Comparison of ENCODE assay signal across 8 mouse cellular contexts in genomic region chr11:59505351-59505838, GRCm38 (mm10). TPM values are rescaled to one million over a fixed set of nuclear protein-coding genes. Genes with fewer than 3 reads are reported as not detected.
DNase-seq lines count a peak whose midpoint lies in the region; ATAC-seq and TF ChIP-seq lines count a peak whose summit lies in the region.

No protein-coding gene starts in this region.

- peak overlapping the region; percentile 65 for H3K4me3 ChIP-seq in cerebellum, adult 2 months (replicated peaks; ENCODE audit: insufficient read depth, low read depth, low read length)
- H3K4me3 ChIP-seq in hindbrain, postnatal 0 days (ENCODE audit: low read length): peak overlapping the region; percentile 88
- peak overlapping the region; percentile 93 for H3K4me3 ChIP-seq in megakaryocyte, embryonic 14.5 days (replicated peaks)

- peak overlapping the region; percentile 99 for H3K9ac ChIP-seq in hindbrain, postnatal 0 days (replicated peaks; ENCODE audit: low read length)

- H3K4me2 ChIP-seq in hindbrain, postnatal 0 days (ENCODE audit: low read depth, low read length): peak overlapping the region; percentile 98

- peaks cover 31% of the 10 kb centered on the region for H3K36me3 ChIP-seq in hindbrain, postnatal 0 days (ENCODE audit: insufficient read depth, low read length)
- H3K36me3 ChIP-seq in megakaryocyte, embryonic 14.5 days (replicated peaks; ENCODE audit: low read length): peaks cover 46% of the 10 kb centered on the region

- H3K9me3 ChIP-seq in hindbrain, postnatal 0 days (ENCODE audit: low read length): no peaks in the 10 kb centered on the region
- H3K9me3 ChIP-seq in megakaryocyte, embryonic 14.5 days: no peaks in the 10 kb centered on the region

- TF ChIP-seq POLR2A in cerebellum, adult 2 months (IDR thresholded peaks at IDR 0.05; ENCODE audit: borderline replicate concordance, insufficient read depth, low read length): no peak

- peak; percentile 74 for DNase-seq in NIH3T3 (ENCODE audit: low read depth)
- peak; percentile 75 to 77 for DNase-seq in cerebellum, adult 2 months
- peak; percentile 48 to 73 for DNase-seq in frontal cortex, adult 2 months (ENCODE audit: extremely low spot score in 1 of 2, low spot score in 1 of 2)
- DNase-seq in hindbrain, postnatal 0 days (ENCODE audit: low spot score): peak; percentile 76
- DNase-seq in left cerebral cortex, adult 8-10 months (ENCODE audit: low spot score in 2 of 2): peak; percentile 46 to 58
- DNase-seq in right cerebral cortex, postnatal 10 days (ENCODE audit: low spot score in 2 of 2): peak; percentile 71 to 77
- DNase-seq in urinary bladder, postnatal 25 days (ENCODE audit: low spot score): peak; percentile 38

- TF ChIP-seq CTCF in cerebellum, adult 2 months (IDR thresholded peaks at IDR 0.05; ENCODE audit: borderline replicate concordance, insufficient read depth, low read depth, low read length): no peak
- no peak for TF ChIP-seq CTCF in hindbrain, postnatal 0 days (IDR thresholded peaks at IDR 0.05; ENCODE audit: low read depth)

- H3K27ac ChIP-seq in cerebellum, adult 2 months (ENCODE audit: insufficient read depth, low read length): peak overlapping the region; percentile 58; the same call in 1 of the 2 replicates
- H3K27ac ChIP-seq in hindbrain, postnatal 0 days: peak overlapping the region; percentile 94

- under 1% methylated on average over 21 of the region's 21 CpGs for WGBS in cerebellum, adult 2 months
- WGBS in hindbrain, postnatal 0 days: under 1% methylated on average over 21 of the region's 21 CpGs

- ATAC-seq in hindbrain, postnatal 0 days: peak; percentile 25; the same call in 1 of the 2 replicates

- H3K27me3 ChIP-seq in cerebellum, adult 2 months (ENCODE audit: control insufficient read depth, insufficient read depth, low read length): no peaks in the 10 kb centered on the region
- H3K27me3 ChIP-seq in hindbrain, postnatal 0 days (ENCODE audit: insufficient read depth, low read length): no peaks in the 10 kb centered on the region
- peaks cover 32% of the 10 kb centered on the region for H3K27me3 ChIP-seq in megakaryocyte, embryonic 14.5 days (replicated peaks)

- peaks cover 12% of the 10 kb centered on the region; the same call in 1 of the 2 replicates for H3K4me1 ChIP-seq in cerebellum, adult 2 months (ENCODE audit: control insufficient read depth, insufficient read depth, low read length)
- peaks cover 16% of the 10 kb centered on the region for H3K4me1 ChIP-seq in hindbrain, postnatal 0 days (ENCODE audit: insufficient read depth, low read length)
- H3K4me1 ChIP-seq in megakaryocyte, embryonic 14.5 days: peaks cover 23% of the 10 kb centered on the region

RNA-seq across cellular contexts. Expression of gene Zkscan17, which starts 21.2 kb away (rescaled TPM):
- polyA plus RNA-seq in cerebellum, adult 2 months (2012; rRNA removed): 12.4 and 13.1 TPM in 2 replicates
- polyA plus RNA-seq in frontal cortex, adult 2 months (2012; rRNA removed): 8.2 and 8.9 TPM in 2 replicates
- 21.1 and 27.2 TPM in 2 replicates for total RNA-seq in hindbrain, postnatal 0 days (2014; rRNA removed)
- polyA plus RNA-seq in hindbrain, postnatal 0 days (2015; fragmentation: Nextera tagmentation; extraction: Ambion mirVana): 14.3 and 15.1 TPM in 2 replicates
- total RNA-seq in left cerebral cortex, adult 8-10 months (2022): 10 to 100 TPM in 3 of 4 experiments, 1 to 10 TPM in 1; 9.6 to 11.9 (median 10.5) TPM
- 13.6 and 19.8 TPM in 2 replicates for polyA plus RNA-seq in megakaryocyte, embryonic 14.5 days (2012; ENCODE audit: insufficient read depth, low replicate concordance)

RNA-seq across cellular contexts. Expression of gene Zfp867, which starts 33.1 kb away (rescaled TPM):
- polyA plus RNA-seq in cerebellum, adult 2 months (2012; rRNA removed): 4.5 and 4.9 TPM in 2 replicates
- 3.2 and 3.8 TPM in 2 replicates for polyA plus RNA-seq in frontal cortex, adult 2 months (2012; rRNA removed)
- total RNA-seq in hindbrain, postnatal 0 days (2014; rRNA removed): 6.6 and 7.3 TPM in 2 replicates
- polyA plus RNA-seq in hindbrain, postnatal 0 days (2015; fragmentation: Nextera tagmentation; extraction: Ambion mirVana): 6.1 and 6.9 TPM in 2 replicates
- 1 to 10 TPM; 3.5 to 5.4 (median 4.3) TPM for total RNA-seq in left cerebral cortex, adult 8-10 months (2022)
- polyA plus RNA-seq in megakaryocyte, embryonic 14.5 days (2012; ENCODE audit: insufficient read depth, low replicate concordance): 0.07 TPM in 1 of 2 replicates, not detected in the other

RNA-seq across cellular contexts. Expression of gene Nlrp3, which starts 36.0 kb away (rescaled TPM):
- 0.26 and 0.73 TPM in 2 replicates for polyA plus RNA-seq in cerebellum, adult 2 months (2012; rRNA removed)
- polyA plus RNA-seq in frontal cortex, adult 2 months (2012; rRNA removed): 0.57 and 0.64 TPM in 2 replicates
- total RNA-seq in hindbrain, postnatal 0 days (2014; rRNA removed): 0.29 and 0.31 TPM in 2 replicates
- 0.13 and 0.23 TPM in 2 replicates for polyA plus RNA-seq in hindbrain, postnatal 0 days (2015; fragmentation: Nextera tagmentation; extraction: Ambion mirVana)
- 1 to 10 TPM; 1.3 to 4.3 (median 1.9) TPM for total RNA-seq in left cerebral cortex, adult 8-10 months (2022)
- polyA plus RNA-seq in megakaryocyte, embryonic 14.5 days (2012; ENCODE audit: insufficient read depth, low replicate concordance): 0.41 and 0.84 TPM in 2 replicates

RNA-seq across cellular contexts. Expression of gene Snap47, which starts 54.4 kb away (rescaled TPM):
- polyA plus RNA-seq in cerebellum, adult 2 months (2012; rRNA removed): 445 and 459 TPM in 2 replicates
- polyA plus RNA-seq in frontal cortex, adult 2 months (2012; rRNA removed): 337 and 389 TPM in 2 replicates
- 406 and 413 TPM in 2 replicates for total RNA-seq in hindbrain, postnatal 0 days (2014; rRNA removed)
- polyA plus RNA-seq in hindbrain, postnatal 0 days (2015; fragmentation: Nextera tagmentation; extraction: Ambion mirVana): 512 and 537 TPM in 2 replicates
- 100 to 1,000 TPM; 364 to 399 (median 383) TPM for total RNA-seq in left cerebral cortex, adult 8-10 months (2022)
- 9.9 and 18.6 TPM in 2 replicates for polyA plus RNA-seq in megakaryocyte, embryonic 14.5 days (2012; ENCODE audit: insufficient read depth, low replicate concordance)

RNA-seq across cellular contexts. Expression of gene Jmjd4, which starts 55.5 kb away (rescaled TPM):
- 11.6 and 12.1 TPM in 2 replicates for polyA plus RNA-seq in cerebellum, adult 2 months (2012; rRNA removed)
- polyA plus RNA-seq in frontal cortex, adult 2 months (2012; rRNA removed): 14.7 and 15.6 TPM in 2 replicates
- total RNA-seq in hindbrain, postnatal 0 days (2014; rRNA removed): 35.5 and 37.5 TPM in 2 replicates
- polyA plus RNA-seq in hindbrain, postnatal 0 days (2015; fragmentation: Nextera tagmentation; extraction: Ambion mirVana): 21.2 and 22.9 TPM in 2 replicates
- 10 to 100 TPM; 26.0 to 29.1 (median 26.6) TPM for total RNA-seq in left cerebral cortex, adult 8-10 months (2022)
- 2.6 and 3.6 TPM in 2 replicates for polyA plus RNA-seq in megakaryocyte, embryonic 14.5 days (2012; ENCODE audit: insufficient read depth, low replicate concordance)

Comparison
In these comparisons a context has a peak if more than half of its experiments do, and no peak if none do; other contexts are left out.
1. Peak in every context shown above with its lines: DNase-seq, ATAC-seq, H3K4me3 ChIP-seq and H3K27ac ChIP-seq.